Mouse (Mus musculus) left cerebral cortex, adult 18-20 months (tissue): Measurements from ENCODE around the gene Vps18. TPM values are rescaled to one million over a fixed set of nuclear protein-coding genes. Genes with fewer than 3 reads are reported as not detected.
A peak's percentile ranks its signal among the peaks of the same experiment; 100 is the strongest.

ENCODE experiments used
- DNase-seq, 2 experiments: peaks; one replicate each; pipeline ENCODE4 v3.0.0; 2021 to 2022; ENCODE audit warnings: low spot score in 2 of 2, mixed read lengths in 1 of 2
- total RNA-seq, 2 experiments: library from RNA; stranded (reverse); gene quantifications; 2 replicates each; pipeline ENCODE4 v1.2.3; 2021

The Vps18 gene
- total RNA-seq, 2 experiments from 2014 or later = 50.6 to 51.2 TPM

DNA sequence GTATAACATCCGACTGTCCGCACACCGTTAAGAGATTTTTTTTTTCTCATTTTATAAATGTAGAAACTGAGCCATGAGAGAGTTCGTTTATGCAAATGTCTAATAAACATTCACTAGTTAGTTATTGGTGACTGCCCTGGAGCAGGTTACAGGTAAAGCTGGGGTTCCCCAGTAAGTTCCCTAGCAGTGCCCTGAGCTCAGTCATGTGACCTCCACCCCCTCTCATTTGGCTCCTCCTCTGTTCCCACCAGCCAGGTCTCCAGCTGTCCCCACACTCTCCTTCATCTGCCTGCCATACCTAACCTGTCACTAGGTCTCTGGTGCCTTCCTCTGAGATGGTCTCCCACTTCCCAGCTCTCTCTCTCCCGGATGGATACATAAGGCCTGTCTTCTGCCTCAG, 1.2 kb upstream of the Vps18 start:
- no peak for DNase-seq

DNA sequence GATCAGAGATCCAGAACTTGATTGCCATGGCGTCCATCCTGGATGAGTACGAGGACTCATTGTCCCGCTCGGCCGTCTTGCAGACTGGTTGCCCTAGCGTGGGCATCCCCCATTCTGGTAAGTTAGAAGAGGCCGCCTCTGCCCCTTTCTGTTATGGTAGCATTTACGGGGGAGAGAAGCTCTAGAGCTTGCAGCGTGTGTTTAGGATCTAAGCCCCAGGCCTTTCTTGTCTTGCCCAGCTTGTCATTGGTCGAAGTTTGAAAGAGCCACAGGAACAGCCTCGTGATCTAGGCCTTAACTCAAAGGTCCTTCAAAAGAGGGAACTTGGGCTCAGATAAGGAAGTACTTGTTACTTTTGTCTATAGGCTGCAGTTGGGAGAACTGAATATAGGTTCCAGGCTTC, 475 bp downstream of the Vps18 start:
- DNase-seq = no peak

- DNase-seq = no peak
These were observed 3.7 kb downstream of the Vps18 start for GRCm38 (mm10) chr2:119292281-119292680.

DNA sequence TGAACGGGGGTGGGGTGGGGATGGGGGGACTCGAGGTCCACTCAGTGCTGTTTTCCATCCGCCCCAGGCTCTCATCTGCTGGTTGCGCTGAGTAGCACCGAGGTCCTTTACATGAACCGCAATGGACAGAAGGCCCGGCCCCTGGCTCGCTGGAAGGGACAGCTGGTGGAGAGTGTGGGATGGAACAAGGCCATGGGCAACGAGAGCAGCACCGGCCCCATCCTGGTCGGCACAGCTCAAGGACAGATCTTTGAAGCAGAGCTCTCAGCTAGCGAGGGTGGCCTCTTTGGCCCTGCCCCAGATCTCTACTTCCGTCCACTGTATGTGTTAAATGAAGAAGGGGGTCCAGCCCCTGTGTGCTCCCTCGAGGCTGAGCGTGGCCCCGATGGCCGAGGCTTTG, 4.3 kb downstream of the Vps18 start:
- no peak for DNase-seq

GRCm38 (mm10) chr2:119293311-119293710, 4.8 kb downstream of the Vps18 start:
- DNase-seq = no peak

- DNase-seq = no peak
These were observed 5.3 kb downstream of the Vps18 start for GRCm38 (mm10) chr2:119293776-119294390.

- no peak for DNase-seq
These were observed 5.9 kb downstream of the Vps18 start for GRCm38 (mm10) chr2:119294411-119294810.

- no peak for DNase-seq
These were observed 8.2 kb downstream of the Vps18 start for GRCm38 (mm10) chr2:119296756-119297155.

DNA sequence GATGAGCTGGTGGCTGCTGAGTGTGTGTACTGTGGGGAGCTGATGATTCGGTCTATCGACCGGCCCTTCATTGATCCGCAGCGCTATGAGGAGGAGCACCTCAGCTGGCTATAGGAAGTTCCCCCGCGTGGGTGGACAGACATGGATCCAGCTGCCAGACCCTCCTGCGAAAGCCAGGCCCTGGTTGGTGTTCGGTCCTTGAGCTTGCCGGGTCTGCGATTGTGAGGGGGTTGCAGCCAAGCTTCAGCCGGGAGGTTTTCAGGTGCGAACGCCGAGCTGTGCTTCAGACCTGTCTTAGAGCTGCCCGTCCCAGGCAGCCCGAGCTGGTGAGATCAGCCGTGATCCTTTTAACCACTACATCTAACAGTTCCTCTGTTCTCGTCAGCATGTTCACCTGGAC, 9.0 kb downstream of the Vps18 start:
- DNase-seq = no peak

DNA sequence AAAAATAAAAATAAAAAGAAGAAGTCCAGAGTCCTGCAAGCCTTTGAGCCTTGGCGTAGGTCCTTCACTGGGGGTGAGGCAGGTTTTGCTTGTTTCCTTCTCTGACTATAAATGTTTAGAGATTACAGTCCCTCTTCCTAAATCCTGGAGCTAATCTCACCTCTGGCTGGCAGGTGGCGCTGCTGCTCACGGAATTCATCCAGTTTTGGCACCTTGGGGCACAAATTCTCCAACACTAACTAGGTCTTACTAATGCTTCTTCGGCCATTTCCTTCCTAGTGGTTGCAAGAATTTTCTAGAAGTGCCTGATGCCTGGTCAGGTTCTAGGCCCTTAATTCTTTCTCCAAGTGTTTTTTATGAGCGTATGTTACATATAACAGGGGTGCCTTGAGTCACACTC, 9.8 kb downstream of the Vps18 start:
- DNase-seq = peak; percentile 42 to 60

GRCm38 (mm10) chr2:119298839-119299238, 10.3 kb downstream of the Vps18 start:
- no peak for DNase-seq

- peak; percentile 40 to 44 for DNase-seq
These were observed 11.7 kb downstream of the Vps18 start for GRCm38 (mm10) chr2:119299981-119300818.

DNA sequence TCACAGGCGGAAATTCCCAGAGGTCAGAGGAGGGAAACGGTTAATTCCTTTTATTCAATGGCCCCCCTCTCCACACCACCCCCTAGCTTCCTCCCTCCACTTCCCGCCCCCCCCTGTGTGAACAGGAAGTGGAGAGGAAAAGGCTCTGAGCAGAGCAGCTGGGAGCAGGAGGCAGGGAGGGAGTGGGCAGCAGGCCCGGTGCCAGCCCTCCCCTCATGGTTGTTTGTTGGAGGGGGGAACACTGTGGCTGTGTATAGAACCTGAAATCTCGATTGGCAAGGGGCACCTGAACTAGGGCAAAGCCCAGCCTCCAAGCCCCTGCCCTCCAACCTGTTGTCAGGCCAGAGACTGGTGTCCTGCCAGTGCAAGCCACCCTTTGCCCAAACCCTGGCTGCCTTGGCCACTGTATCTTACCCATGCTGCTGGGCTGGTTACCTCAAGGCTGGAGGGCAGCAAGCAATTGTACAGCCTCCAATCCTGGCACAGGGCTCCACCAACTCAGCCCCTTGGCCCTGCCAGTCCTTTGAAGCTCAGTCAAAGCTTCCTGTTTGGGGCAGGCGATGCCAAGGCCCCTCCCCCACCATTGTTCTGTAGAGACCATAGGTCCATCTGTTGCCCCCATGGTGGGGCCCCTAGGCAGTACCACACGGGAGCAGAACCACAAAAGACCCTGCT, 12.4 kb downstream of the Vps18 start:
- DNase-seq = no peak

DNA sequence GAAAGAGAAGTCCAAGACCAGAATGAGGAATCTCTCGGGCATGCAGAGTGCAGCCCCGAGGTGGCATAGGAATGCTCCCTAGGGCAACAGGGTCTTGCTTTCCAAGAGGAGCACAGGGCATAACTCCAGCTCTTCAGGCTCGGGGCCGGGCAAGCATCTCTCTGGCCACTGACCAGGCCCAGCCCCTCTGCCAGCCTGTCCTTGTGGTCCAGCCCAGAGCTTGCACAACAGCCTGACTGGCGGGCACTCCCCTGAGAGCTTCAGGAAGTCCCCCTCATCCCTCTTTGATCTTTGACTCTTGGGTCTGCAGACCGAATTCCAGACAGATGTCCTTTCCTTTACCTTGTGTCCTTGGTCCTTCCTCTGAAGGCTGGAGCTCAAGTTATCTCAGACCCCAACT, 14.3 kb downstream of the Vps18 start:
- DNase-seq = no peak

GRCm38 (mm10) chr2:119304391-119304790, 15.9 kb downstream of the Vps18 start:
- DNase-seq = no peak

GRCm38 (mm10) chr2:119304798-119305208, 16.3 kb downstream of the Vps18 start:
- no peak for DNase-seq

DNA sequence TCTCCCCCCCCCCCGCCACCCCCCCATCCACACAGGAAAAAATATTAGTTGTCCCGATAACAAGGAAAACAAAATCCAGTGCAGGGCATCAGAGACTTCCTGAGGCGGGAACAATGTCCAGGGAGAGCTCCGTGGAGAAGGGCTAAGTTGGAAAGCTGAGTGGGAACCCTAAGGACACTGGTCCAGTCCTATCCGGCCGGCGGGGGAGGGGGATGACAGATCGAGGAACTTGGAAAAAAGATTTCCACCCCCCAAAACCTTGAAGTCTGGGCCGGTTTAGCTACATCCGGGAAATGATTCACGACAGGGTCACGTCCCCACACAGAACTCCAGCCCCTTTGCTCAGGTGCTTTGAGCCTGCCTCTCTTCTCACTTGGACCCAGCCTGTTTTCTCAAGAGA, 23.0 kb downstream of the Vps18 start:
- no peak for DNase-seq

GRCm38 (mm10) chr2:119312380-119312958, 23.9 kb downstream of the Vps18 start:
- no peak for DNase-seq

- no peak for DNase-seq
These were observed 25.4 kb downstream of the Vps18 start for GRCm38 (mm10) chr2:119313780-119314479.

DNA sequence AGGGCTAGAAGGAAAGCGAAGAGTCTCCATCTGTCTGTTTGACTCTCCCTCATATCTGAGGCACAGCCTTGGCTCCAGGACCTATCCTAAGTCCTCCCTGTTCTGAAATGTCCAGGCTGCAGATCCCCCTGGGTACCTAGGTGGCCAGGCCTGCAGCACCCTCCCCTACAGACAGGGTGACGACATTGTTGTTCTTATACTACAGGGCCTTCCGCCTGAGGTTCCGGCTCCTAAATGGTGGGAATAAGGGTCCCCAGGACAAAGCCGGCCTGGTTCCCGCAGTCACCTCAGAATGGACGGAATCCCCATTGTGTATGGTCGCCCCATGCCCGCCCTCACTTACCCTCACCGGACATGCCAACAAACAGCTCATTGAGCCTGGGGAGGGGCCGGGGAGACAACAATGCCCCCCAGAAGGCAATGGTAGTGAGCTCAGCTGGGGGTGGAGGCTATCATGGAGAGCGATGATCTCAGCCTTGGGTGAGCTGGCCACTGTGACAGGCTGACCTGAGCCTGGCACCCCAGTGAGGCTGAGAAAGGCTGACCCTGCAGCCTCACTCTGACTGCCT, 26.3 kb downstream of the Vps18 start:
- no peak for DNase-seq
